Mouse (Mus musculus): ENCODE measurements around the gene Peli3.

DNA sequence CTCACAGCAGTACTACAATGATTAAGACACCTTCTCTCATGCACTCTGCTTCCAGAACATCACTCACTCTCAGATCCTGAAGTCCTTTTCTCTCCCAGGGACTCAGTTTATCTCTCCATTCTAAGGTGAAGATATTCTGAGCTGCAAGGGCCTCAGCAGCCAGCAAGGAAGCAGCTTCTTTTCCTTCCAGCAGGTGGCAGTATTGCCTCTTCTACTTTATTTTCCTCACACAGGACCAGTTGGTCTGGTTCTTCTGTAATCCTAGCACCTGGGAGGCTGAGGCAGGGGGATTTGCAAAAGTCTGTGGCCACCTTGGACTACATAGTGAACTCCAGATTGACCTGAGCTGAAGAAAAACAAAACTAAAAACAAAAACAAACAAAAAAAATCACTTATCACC lies 38.8 kb upstream of the Peli3 start:
- peak; percentile 90 for TF ChIP-seq CTCF (IDR thresholded peaks at IDR 0.05; ENCODE audit: low read depth)
- no peak for TF ChIP-seq EP300 (optimal IDR thresholded peaks at IDR 0.05)

All from stomach, postnatal 0 days (tissue).